Mouse (Mus musculus) neutrophil, adult 5-6 weeks (primary cell): Measurements from ENCODE around the gene Klhdc7a. TPM values are rescaled to one million over a fixed set of nuclear protein-coding genes. Genes with fewer than 3 reads are reported as not detected.
"Not testable (repeated sequence)": the region's sequence is repeated elsewhere in the genome, so short reads cannot be mapped to it uniquely, and the experiment has no call there.

Experiments
- ATAC-seq: fragments of 151-379, 151-347 bp; 2 replicates; pipeline ENCODE4 v1.8.0; 2017; ENCODE audit warnings: mild to moderate bottlenecking, moderate TSS enrichment; ENCODE audit not compliant: insufficient number of reproducible peaks, poor library complexity, low FRiP score, severe bottlenecking; ENCODE audit errors: extremely low read depth
- total RNA-seq: library from RNA; stranded (forward); fragments of 200-1000 nt; gene quantifications from 2 replicates; pipeline ENCODE4 v1.2.3, GENCODE M21; 2017

The Klhdc7a gene
- total RNA-seq, 1 experiment from 2014 or later: not detected

DNA sequence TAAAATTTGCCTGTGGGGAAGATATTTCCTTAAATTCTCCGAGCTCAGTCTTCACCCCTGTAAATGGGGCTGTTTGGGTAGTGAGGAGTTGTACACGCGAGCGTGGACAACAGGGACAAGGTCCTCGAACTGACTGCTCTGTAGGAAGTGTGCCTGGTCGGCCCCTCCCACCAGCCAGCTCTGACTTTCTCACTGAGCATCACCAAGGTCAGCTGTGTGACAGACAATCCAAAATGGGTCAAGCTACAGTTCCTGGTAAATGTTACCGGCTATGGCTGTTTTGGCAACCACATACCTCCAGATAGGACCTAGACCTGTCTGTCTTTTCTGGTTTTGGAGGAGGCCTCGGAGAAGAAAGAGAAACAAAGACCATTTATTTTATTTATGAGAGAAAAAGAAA, 6.0 kb downstream of the Klhdc7a start:
- ATAC-seq: no peak

- ATAC-seq: not testable (repeated sequence)
These were observed 6.5 kb downstream of the Klhdc7a start for GRCm38 (mm10) chr4:139961329-139961728.

DNA sequence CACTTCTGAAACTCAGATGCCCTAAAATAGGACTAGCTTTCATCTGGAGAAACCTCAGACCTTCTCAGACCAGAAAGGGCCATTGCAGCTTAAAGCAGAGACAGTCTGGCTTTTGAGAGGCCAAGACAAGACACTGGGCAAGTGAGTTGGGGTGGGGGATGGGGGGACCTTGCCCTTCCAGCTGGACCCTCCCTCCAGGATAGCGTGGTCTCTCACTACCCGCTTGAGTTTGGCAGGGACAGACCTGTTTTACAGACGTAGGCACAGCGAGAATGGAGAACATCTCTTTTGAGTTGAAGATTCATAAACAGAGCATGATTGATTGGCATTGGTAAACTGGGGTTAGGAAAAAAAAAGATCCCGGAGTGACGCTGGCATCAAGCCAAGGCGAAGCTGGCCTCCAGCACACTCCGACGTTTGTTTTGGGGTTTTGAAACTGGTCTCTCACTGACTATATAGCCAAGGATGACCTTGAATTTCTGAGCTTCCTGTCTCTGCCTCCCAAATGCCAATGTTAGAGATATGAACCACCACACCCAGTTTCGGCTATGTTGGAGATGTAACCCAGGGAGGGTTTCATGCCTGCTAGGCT, 7.0 kb downstream of the Klhdc7a start:
- ATAC-seq: no peak

DNA sequence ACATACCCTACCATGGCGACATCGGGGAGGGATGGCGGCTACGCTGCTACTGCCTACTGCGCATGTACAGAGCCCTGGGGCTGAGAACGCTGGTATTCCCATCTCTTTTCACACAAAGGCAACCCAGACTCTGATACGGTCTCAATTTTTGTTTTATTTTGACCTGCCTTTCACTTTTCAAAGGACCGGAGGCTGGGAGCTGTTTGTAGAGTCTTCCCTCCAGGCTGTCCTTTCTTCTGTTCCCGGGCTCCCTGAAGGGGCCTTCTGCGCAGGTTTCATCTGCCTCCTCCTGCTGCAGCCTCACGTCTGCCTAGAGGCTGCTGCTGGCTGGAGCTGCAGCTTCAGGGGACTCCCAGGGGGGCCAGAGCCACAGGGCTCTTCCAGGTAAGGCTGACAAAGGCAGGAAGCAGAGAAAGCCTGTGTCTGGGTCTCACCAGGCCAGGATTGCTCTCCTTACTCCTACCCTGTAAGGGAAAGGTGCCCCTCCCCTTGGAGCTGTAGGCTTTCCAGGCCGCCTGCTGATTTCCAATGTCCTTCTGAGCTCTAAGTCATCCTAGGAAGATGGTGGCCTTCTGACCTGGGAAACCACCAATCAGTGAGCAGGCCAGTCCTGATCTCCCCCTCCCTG, 7.6 kb downstream of the Klhdc7a start:
- ATAC-seq: 0 out of 2 replicates have a peak, but pooled peaks have one; percentile 19

GRCm38 (mm10) chr4:139959188-139959587, 8.6 kb downstream of the Klhdc7a start:
- ATAC-seq: no peak

- ATAC-seq: no peak
These were observed 16.8 kb downstream of the Klhdc7a start for GRCm38 (mm10) chr4:139950876-139951485.

- no peak for ATAC-seq
These were observed 17.4 kb downstream of the Klhdc7a start for GRCm38 (mm10) chr4:139950431-139950848.

GRCm38 (mm10) chr4:139948591-139948990, 19.2 kb downstream of the Klhdc7a start:
- ATAC-seq: no peak

DNA sequence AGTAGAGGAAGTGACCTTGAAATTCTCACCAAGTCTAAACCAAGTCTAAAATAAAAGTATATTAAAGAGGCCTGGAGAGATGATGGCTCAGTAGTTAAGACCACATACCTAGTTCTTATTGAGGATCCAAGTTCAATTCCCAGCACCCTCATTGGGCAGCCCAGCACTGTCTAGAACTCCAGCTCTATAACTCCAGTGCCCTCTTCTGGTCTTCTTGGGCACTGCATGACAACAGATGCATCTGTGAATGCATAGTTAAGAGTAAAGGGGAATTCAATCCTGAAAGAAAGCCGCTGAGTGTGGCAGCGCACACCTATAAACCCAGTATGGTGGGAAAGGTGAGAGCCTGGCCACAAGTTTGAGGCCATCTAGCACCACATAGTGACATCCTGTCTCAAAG, 20.5 kb downstream of the Klhdc7a start:
- ATAC-seq: no peak

- ATAC-seq: no peak
These were observed 26.0 kb downstream of the Klhdc7a start for GRCm38 (mm10) chr4:139941831-139942230.

DNA sequence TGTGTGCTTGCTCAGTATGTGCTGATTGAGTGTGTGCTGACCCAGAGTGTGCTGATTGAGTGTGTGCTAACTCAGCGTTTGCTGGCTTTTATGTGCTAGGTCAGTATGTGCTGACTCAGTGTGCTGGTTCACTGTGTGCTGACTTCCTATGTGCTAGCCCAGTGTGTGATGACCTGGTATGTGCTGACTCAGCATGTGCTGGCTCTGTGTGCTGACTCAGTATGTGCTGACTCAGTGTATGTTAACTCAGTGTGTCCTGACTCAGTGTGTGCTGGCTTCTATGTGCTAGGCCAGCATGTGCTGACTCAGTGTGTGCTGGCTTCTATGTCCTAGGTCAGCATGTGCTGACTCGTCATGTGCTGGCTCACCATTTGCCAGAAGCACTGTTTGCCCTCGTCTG, 32.3 kb downstream of the Klhdc7a start:
- no peak for ATAC-seq

- no peak for ATAC-seq
These were observed 34.6 kb downstream of the Klhdc7a start for GRCm38 (mm10) chr4:139932970-139933801.

- no peak for ATAC-seq
These were observed 35.9 kb downstream of the Klhdc7a start for GRCm38 (mm10) chr4:139931790-139932510.

DNA sequence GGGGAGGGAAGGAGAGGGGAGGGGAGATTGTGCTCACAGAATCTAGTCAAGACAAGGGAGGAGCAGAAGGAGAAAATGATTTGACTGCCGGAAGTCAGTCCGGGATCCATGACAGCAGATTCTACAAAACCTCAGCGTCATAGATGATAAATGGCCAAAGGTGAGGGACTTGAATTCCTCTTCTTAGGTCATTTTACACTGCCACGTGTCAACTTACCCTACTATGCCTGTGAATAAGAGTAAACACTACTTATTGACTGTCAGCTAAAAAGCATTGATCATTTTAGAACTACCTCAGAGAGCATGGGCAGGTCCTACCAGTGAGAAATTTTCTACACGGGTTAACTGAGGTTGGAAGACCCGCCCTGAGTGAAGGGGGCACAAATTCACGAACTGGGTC, 36.9 kb downstream of the Klhdc7a start:
- no peak for ATAC-seq

DNA sequence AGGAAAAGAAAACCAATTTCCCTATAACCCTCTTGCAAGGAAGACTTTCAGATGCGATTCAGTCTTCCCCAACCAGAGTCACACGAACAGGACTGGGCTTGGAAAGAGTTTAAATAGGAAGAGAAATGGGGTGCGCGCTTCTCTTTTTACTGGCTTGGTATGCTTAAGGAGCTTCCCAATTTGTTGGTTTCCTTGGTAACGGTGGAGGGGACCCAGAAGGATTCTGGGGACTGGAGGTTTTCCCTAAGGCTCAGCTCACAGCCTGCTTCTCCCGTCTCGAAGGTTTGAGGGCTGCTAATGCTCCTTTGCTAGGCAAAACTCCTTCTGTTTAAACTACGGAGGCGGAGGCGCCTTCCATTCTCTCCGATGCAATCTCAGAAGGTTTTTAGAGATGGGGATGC, 41.7 kb downstream of the Klhdc7a start:
- ATAC-seq: no peak

GRCm38 (mm10) chr4:139925275-139926160, 42.3 kb downstream of the Klhdc7a start:
- ATAC-seq: no peak

DNA sequence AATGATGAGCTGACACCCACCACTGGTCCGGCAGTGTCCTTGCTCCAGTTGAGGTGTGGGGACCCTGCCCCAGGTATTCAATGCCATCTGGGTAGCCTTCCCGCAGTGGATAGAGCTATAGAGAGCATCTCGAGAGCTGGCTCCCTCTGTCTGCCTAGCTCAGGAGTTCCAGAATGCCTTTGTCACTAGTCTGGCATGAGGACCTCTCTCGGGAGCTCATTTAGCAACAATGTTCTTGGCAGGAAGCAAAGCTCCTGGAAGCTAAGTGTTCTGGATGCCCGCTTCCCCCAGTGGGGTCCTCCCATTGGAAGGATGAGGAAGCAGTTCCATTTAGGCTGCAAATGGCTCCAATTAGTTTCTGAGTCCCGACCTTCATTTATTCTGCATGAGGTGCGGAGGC, 51.1 kb downstream of the Klhdc7a start:
- no peak for ATAC-seq
